Mouse (Mus musculus): ENCODE results near the gene St3gal5. TPM values are rescaled to one million over a fixed set of nuclear protein-coding genes. Genes with fewer than 3 reads are reported as not detected.

The St3gal5 gene
- 4.2 TPM for polyA plus RNA-seq (2014; fragmentation: Illumina TruSeq; extraction: RNeasy Lipid Tissue Mini Kit (QIAGEN cat#74804); ENCODE audit: low read depth, low replicate concordance)

GRCm38 (mm10) chr6:72097181-72097995 is at the start of gene St3gal5:
Gene St3gal5, plus strand, starts transcription at chr6:72097592.

Other genes with a start within 250 kb of the St3gal5 start
- gene Ptcd3, start 188.8 kb upstream of the St3gal5 start, polyA plus RNA-seq (2014; fragmentation: Illumina TruSeq; extraction: RNeasy Lipid Tissue Mini Kit (QIAGEN cat#74804); ENCODE audit: low read depth, low replicate concordance), result 194 TPM
- gene Polr1a, start 188.5 kb upstream of the St3gal5 start, polyA plus RNA-seq (2014; fragmentation: Illumina TruSeq; extraction: RNeasy Lipid Tissue Mini Kit (QIAGEN cat#74804); ENCODE audit: low read depth, low replicate concordance), result 9.5 TPM
- gene Atoh8, start 138.0 kb downstream of the St3gal5 start, polyA plus RNA-seq (2014; fragmentation: Illumina TruSeq; extraction: RNeasy Lipid Tissue Mini Kit (QIAGEN cat#74804); ENCODE audit: low read depth, low replicate concordance), result not detected
- gene Sftpb, start 207.0 kb downstream of the St3gal5 start, polyA plus RNA-seq (2014; fragmentation: Illumina TruSeq; extraction: RNeasy Lipid Tissue Mini Kit (QIAGEN cat#74804); ENCODE audit: low read depth, low replicate concordance), result not detected
- gene Usp39, start 247.6 kb downstream of the St3gal5 start, polyA plus RNA-seq (2014; fragmentation: Illumina TruSeq; extraction: RNeasy Lipid Tissue Mini Kit (QIAGEN cat#74804); ENCODE audit: low read depth, low replicate concordance), result 36.5 TPM
- 32.9 TPM for gene 0610030E20Rik, start 249.7 kb downstream of the St3gal5 start, polyA plus RNA-seq (2014; fragmentation: Illumina TruSeq; extraction: RNeasy Lipid Tissue Mini Kit (QIAGEN cat#74804); ENCODE audit: low read depth, low replicate concordance)

Measured in kidney, adult 10 weeks (tissue).